Mouse (Mus musculus) cerebellum, adult 2 months (tissue): Measurements from ENCODE around the gene Nppb.

ENCODE experiments used
- CTCF ChIP-seq: fragments of 200-500 bp; IDR thresholded peaks from 2 replicates; pipeline ENCODE4 v1.5.1; 2011; ENCODE audit warnings: low read depth, mild to moderate bottlenecking, control low read depth, low read length, moderate library complexity, borderline replicate concordance; ENCODE audit not compliant: insufficient read depth
- POLR2A ChIP-seq: fragments of 200-500 bp; IDR thresholded peaks from 2 replicates; pipeline ENCODE4 v1.6.1; 2011; ENCODE audit warnings: low read length, control low read depth, borderline replicate concordance; ENCODE audit not compliant: insufficient read depth

GRCm38 (mm10) chr4:147979441-147979860 is 6.1 kb upstream of the Nppb start:
- no peak for TF ChIP-seq POLR2A
- no peak for TF ChIP-seq CTCF
